Mouse (Mus musculus): Measurements from ENCODE around the gene Ppil4.
"Not testable (repeated sequence)": the region's sequence is repeated elsewhere in the genome, so short reads cannot be mapped to it uniquely, and the experiment has no call there.

Ppil4 gene

DNA sequence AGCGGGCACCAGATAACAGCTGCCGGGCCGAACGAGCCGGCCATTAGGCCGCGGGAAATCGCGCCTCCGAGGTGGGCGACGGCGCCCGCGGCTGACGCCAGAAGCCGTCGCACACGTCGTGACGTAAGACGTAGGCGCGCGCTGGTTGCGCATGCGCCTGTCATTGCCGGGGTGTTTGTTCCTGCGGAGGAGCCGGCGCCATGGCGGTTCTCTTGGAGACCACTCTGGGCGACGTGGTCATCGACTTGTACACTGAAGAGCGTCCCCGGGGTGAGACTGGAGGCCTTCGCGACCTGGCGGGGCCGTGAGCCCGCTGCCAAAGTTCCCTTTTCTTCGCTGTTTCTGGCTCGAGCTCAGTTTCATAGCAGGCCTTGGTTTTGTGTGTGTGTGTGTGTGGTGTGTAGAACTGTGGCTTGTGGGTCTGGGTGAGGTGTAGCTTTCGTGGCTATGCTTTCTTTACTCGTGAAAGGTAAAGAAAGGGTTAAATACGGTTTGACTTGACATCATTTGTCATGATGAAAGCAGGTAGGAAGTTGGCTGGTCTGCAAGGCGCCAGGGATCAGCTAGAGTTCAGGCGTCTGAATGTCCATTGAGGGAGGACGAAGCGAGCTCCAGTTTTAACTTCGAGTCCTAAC is at the start of gene Ppil4, which contains the start of gene Ginm1:
Gene Ppil4, plus strand, starts transcription at position 141 of the 635 bp plus-strand sequence.
Gene Ginm1, minus strand, starts transcription at position 74 of the 635 bp plus-strand sequence.
- peak; percentile 77 to 87 for DNase-seq (ENCODE audit: low spot score in 2 of 2)

DNA sequence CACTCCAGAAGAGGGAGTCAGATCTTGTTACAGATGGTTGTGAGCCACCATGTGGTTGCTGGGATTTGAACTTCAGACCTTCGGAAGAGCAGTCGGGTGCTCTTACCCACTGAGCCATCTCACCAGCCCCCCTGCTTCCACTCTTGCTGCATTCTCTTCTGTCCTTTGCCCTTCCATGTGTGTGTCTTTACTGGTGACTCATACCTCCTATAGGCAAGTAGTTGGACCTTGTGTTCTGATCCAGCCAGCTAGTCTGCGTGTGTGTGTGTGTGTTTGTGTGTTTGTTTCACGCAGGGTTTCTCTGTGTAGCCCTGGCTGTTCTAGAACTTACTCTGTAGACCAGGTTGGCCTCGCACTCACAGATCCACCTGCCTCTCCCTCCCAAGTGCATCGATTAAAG is 47.2 kb upstream of the Ppil4 start:
- not testable (repeated sequence) for DNase-seq (ENCODE audit: low spot score in 2 of 2)

- DNase-seq (ENCODE audit: low spot score in 2 of 2) = no peak
These were observed 43.9 kb upstream of the Ppil4 start for GRCm38 (mm10) chr10:7748752-7749151.

- no peak for DNase-seq (ENCODE audit: low spot score in 2 of 2)
These were observed 35.1 kb upstream of the Ppil4 start for GRCm38 (mm10) chr10:7757544-7757943.

GRCm38 (mm10) chr10:7772346-7772745 is 20.3 kb upstream of the Ppil4 start:
- DNase-seq (ENCODE audit: low spot score in 2 of 2) = no peak

GRCm38 (mm10) chr10:7772769-7773168 is 19.9 kb upstream of the Ppil4 start:
- no peak for DNase-seq (ENCODE audit: low spot score in 2 of 2)

DNA sequence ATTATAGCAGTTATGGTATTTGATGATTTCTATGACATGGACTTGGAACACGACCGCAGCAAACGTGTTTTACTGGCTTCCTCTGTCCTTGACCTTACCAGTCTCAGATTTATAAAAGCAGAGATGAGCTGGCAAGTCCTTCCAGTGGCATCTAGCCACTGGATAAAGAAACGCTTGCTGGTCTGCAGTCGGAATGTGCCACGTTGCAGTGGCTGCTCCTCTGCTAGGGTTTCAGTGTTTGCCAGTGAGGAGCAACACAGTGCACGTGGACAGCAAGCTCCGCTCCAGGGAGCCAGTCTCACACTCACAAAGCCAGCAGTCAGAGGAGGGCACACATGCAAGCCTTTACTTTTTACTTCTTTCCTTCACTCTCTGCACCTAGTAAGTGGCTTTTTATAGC is 17.3 kb upstream of the Ppil4 start:
- no peak for DNase-seq (ENCODE audit: low spot score in 2 of 2)

- no peak for DNase-seq (ENCODE audit: low spot score in 2 of 2)
These were observed 14.3 kb upstream of the Ppil4 start for GRCm38 (mm10) chr10:7778361-7778760.

DNA sequence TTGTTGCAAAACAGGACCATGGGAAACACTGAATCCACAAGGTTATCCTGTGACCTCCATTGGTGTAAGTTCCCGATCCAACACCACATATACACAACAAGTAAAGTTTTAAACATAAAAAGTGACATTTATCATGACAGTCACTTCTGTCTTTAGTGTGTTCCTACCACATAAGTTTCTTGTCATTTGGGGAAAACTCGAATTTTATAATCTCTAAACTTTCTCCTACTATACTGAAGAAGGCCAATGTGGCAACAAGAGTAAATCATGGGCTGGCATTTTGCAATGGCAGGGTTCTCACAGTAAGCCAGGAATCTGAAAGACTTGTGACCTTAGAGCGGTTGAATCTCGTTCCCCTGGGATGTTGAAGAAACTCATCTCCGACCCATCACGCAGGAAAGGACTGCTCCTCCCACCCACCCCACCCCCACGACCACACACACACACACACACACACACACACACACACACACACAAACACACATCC is 12.9 kb upstream of the Ppil4 start:
- no peak for DNase-seq (ENCODE audit: low spot score in 2 of 2)

- DNase-seq (ENCODE audit: low spot score in 2 of 2) = peak; percentile 82 to 89
These were observed 12.2 kb upstream of the Ppil4 start for GRCm38 (mm10) chr10:7780238-7781176.

DNA sequence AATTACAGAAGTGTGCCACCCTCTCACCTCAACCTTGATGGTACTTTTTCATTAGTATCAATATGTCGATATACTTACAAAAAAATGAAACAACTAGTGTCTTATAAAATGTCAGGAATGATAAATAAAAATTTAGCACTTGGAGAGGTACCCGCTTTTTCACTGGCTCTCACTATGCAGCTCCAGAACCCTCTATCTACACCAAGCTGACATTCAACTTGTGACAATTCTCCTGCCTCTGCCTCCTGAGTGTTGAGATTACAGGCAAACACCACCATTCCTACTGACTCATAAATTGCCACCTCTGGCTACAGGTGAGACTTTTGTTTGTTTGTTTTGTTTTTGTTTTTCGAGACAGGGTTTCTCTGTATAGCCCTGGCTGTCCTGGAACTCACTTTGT is 11.5 kb upstream of the Ppil4 start:
- DNase-seq (ENCODE audit: low spot score in 2 of 2) = no peak

- DNase-seq (ENCODE audit: low spot score in 2 of 2) = no peak
These were observed 5.4 kb upstream of the Ppil4 start for GRCm38 (mm10) chr10:7787319-7787718.

GRCm38 (mm10) chr10:7792254-7792750 is 389 bp upstream of the Ppil4 start:
- DNase-seq (ENCODE audit: low spot score in 2 of 2) = no peak

- DNase-seq (ENCODE audit: low spot score in 2 of 2) = no peak
These were observed 8.6 kb downstream of the Ppil4 start for GRCm38 (mm10) chr10:7801258-7801657.

GRCm38 (mm10) chr10:7802519-7803140 is 9.9 kb downstream of the Ppil4 start:
- no peak for DNase-seq (ENCODE audit: low spot score in 2 of 2)

- DNase-seq (ENCODE audit: low spot score in 2 of 2) = peak in 1 of 2 experiments; percentile 69
These were observed 17.2 kb downstream of the Ppil4 start for GRCm38 (mm10) chr10:7809937-7810336.

DNA sequence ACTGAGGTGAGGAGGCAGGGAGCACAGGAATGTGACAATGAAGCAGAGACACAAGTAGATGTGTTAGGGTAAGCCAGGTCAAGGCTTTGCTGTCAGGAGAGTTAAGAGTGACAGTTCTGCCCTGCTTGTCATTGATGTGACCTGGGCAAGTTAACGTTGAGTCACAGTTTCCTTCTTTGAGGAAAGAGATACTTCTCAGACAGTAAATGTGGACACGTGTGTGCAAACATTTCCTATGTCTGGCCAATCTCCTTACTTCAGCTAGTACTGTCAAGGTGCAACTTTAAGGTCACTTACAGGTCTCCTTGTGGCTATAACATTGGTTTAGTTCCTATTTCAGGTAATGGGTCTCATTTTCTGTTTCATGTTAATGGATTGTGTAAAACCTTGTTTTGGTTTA is 23.8 kb downstream of the Ppil4 start:
- DNase-seq (ENCODE audit: low spot score in 2 of 2) = no peak

DNA sequence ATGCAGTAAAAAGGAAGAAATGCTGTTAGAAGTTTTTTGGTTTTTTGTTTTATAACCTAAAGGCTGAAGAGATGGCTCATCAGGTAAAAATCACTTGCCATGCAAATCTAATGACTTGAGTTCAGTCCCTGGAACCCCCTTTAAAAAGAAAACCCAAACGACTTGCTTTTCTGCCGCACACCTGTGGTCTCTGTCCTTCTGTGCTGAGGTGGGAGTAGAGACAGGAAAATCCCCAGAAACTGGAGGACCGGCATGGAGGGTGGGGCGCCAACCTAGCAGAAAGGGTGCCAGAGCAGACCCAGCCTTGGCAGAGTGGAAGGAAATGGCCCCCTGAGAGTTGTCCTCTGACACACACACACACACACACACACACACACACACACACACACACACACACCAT is 26.0 kb downstream of the Ppil4 start:
- DNase-seq (ENCODE audit: low spot score in 2 of 2) = no peak

GRCm38 (mm10) chr10:7819156-7819555 is 26.5 kb downstream of the Ppil4 start:
- DNase-seq (ENCODE audit: low spot score in 2 of 2) = no peak

GRCm38 (mm10) chr10:7819603-7820002 is 26.9 kb downstream of the Ppil4 start:
- no peak for DNase-seq (ENCODE audit: low spot score in 2 of 2)

DNA sequence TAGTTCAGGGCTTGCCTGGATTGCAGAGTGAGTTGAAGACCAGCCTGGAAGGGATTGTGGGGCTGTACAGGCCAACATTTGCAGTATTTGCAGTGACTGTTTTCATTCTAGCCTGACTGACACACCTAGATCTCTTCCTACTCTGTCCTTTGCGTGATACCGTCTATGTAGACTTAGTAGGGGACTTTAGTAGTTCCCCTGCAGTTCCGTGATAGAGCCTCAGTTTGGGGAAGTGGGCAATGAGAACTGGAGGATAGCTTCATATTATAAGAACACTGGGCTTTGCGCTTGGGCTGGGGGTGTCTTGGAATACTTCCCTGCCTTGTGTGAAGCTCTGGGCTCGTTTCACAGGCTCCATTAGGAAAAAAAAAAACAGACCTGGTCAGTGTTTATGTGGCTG is 27.5 kb downstream of the Ppil4 start:
- no peak for DNase-seq (ENCODE audit: low spot score in 2 of 2)

DNA sequence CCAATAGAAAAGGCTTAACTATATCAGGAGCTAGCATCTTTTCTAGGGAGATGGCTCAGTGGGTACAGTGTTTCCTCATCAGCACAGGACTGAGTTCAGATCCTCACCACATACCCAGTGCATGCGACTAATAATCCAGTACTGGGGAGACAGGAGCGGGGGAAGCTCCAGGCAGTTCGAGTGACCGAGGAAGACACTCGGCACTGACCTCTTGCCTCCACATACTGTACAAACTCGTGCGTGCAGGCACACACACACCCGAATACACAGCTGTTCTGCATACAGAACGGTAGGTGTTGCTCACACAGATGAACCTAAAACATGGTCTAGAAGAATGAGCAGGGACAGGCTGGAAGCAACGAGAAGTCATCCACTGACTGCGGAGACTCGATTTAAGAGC is 29.3 kb downstream of the Ppil4 start:
- no peak for DNase-seq (ENCODE audit: low spot score in 2 of 2)

Measured in thymus, postnatal 10 days (tissue).